Mouse (Mus musculus) MEL-GATA-1-ER (cell line): ENCODE measurements around the gene Krtap21-1.

ENCODE experiments used
- DNase-seq: peaks from one replicate; pipeline ENCODE4 v3.0.0-alpha.2; 2012; ENCODE audit warnings: low read depth; ENCODE audit errors: extremely low read depth

Gene Krtap21-1

DNA sequence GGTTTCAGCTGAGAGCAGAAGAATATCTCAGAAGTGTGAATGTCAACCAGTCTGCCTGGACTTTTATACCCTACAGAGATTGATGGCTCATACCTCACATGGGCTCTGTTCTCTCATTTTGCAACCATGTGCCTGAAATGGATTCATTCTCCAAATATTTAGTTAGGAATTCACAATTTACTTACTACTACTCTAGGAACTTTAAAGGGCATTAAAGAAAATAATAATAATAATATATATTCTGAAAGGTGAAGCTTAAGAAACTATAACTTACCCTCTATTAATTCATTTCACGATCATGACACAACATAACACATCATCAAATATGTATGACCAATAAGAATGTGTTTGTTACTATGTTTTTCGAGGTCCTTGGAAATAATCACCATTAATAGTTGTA, at the start of gene Krtap21-1:
Gene Krtap21-1 (minus strand): TSS at position 101 of the 400 bp plus-strand sequence.
- DNase-seq = no peak

DNA sequence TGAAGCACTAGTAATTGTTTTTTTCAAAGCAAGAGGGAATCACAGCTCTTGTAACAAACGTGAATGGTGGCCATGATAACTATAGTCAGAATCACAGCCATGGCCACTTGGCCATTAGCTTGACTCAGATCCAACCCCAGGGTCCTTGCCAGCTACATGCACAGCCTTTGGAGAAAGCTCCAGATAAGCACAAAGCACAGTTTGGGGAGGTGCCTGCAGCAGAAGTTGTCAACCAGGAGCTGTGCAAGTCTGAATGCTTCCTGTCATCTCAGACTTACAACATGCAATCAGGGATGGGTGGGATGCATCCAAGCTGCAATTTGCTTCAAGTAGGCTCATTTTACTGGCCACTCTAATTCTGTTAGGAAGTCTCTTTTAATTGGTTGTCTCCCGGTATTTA, 25.9 kb upstream of the Krtap21-1 start:
- no peak for DNase-seq

DNA sequence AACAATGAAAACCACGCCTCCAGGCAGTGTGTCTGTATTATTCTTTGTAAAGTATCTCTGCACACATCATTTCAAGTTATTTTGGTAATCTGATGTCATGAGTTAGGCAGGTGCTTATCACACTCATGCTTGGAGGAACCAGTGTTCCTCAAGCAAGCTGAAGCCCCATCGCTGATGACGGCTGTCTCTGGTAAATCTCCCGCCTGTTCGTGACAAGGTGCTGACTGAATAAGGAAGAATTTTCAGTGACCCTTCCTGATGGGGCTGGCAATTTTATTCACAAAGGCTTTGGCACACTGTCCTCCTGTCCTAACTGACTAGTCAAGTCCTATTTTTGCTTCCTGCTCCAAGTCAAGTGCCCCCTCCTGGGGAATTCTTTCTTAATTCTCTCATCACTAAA, 21.6 kb upstream of the Krtap21-1 start:
- DNase-seq = no peak

DNA sequence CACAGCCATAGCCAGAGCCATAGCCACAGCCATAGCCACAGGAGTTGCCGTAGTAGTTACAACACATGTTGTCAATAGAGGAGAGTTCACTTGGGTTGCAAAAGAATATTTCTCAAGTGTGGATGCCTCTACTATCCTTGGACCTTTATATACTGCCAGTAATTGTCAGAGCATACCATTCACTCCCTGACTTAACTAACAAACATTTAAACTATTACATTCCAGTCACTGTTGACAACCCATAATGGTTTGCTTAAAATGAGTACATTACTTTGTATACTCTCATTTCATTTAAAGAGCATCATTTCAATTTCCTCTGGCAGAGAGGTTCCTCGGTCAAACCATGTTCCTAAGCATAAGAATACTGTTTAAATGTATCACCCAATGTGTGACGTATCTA, 16.3 kb upstream of the Krtap21-1 start, which contains the start of gene Krtap6-2:
Gene Krtap6-2 (minus strand): TSS at position 101 of the 400 bp plus-strand sequence.
- no peak for DNase-seq

DNA sequence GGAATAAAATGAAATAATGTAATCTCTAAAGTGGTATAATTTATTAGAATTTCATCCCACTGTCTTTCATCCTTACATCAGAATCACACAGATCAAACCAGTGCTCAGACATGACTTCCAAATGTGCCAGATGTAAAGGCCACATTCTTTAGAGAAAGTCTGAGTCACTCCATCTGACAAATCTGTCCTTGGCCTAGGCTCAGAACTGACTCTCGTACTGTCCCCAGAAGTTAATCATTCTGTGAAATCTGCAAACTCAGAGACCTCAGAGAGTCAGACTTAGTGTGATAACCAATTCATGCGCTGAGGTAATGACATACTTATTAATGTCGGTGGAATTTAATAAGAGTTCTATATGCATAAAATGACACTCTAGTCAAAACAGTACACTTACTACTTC, 12.6 kb upstream of the Krtap21-1 start:
- no peak for DNase-seq

DNA sequence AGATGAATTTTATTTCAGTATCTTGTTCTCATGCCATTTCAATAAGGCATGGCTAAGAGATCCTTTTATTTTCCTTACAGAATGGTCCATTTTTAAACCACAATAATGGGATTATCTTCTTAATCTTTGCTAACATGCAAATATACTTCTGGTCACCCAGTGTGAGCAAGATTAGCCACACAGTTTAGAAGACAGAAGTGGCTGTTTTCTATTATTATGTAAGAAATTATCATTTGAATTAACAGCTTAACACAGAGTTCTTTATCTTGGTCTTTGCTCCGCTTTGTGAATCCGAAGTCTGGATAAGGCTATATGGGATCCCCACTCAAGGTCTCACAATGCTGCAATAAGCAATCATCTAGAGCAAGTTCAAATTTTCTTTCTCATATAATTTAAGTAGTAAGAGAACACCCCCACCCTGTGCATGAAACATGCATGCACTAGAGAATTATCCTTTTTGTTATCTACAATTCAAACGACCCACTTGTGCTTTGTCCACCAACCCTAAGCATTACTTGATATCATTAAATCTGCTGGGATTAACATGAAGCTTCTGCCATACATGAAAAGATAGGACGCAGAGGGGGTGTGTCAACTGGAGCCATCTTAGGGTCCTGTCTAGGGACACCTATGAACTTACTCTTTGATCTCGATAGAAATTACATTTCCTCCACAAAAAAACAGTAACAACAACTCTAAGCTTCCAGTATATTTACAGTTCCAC, 6.8 kb upstream of the Krtap21-1 start:
- DNase-seq = no peak

DNA sequence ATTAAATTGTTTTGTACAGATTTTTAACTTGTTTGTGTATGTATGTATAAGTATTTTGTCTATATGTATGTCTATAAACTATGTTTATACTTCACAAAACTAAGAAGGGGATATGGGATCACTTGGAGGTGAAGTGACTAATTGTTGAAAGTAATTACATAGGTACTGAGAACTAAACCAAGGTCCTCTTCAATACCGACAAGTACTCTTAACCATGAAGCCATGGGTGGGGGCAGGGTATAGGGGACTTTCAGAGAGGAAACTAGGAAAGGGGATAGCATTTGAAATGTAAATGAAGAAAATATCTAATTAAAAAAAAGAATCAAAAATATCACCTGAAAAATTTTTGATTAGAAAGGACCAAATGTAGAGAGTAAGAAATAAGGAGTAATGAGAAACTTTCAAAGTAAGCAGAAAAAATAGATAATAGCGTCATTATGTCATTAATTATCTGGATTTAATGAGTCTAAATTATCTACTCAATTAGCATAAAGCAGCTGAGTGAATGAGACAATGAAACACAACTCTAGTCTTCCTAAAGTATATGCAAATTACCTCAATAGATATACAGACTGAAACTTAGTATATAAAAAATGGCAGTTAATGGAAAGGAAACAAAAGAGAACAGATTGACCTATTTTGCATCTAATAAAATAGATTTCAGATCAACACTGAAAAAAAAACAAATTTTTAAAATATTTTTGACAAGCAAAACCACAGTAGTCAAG, 30.8 kb downstream of the Krtap21-1 start:
- DNase-seq = no peak
